Mouse (Mus musculus) cerebellum, adult 2 months (tissue): ENCODE measurements around the gene Tmem135.

ENCODE experiments used
- CTCF ChIP-seq: fragments of 200-500 bp; IDR thresholded peaks from 2 replicates; pipeline ENCODE4 v1.5.1; 2011; ENCODE audit warnings: low read depth, mild to moderate bottlenecking, control low read depth, low read length, moderate library complexity, borderline replicate concordance; ENCODE audit not compliant: insufficient read depth
- POLR2A ChIP-seq: fragments of 200-500 bp; IDR thresholded peaks from 2 replicates; pipeline ENCODE4 v1.6.1; 2011; ENCODE audit warnings: low read length, control low read depth, borderline replicate concordance; ENCODE audit not compliant: insufficient read depth

DNA sequence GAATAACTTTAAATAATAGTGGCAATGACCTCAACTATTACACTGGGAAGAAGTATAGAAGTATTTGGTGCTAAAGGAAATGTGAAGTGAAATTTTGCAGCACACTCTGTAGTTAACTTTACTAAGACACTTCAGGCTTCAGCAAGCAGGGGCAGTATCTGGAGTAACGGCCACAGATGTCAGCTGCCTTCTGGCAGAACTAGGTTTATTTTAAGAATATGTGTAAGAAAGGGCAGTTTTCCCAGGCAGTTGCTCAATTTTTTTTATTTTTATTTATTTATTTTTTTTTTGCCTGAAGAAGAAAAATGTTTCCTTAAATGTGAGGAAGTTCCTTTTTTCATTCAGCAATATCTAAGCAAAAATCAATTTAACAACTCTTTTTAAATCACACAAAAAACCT is 187.4 kb downstream of the Tmem135 start:
- TF ChIP-seq POLR2A (no peak), CTCF (no peak)
